Mouse (Mus musculus) heart, embryonic 14.5 days (tissue): Measurements from ENCODE around the gene Etv4. TPM values are rescaled to one million over a fixed set of nuclear protein-coding genes. Genes with fewer than 3 reads are reported as not detected.

Source experiments
- ATAC-seq: fragments of 200-750 bp; cut with Nextera tagmentation; 2 replicates; pipeline ENCODE4 v1.8.0; 2017; ENCODE audit warnings: low read depth, moderate TSS enrichment; ENCODE audit not compliant: insufficient number of reproducible peaks, insufficient read depth, low FRiP score
- H3K27ac ChIP-seq, 2 experiments: fragments of 200-500 bp in 1 of 2; fragments of 300-500 bp in 1 of 2; sonication (generic) in 1 of 2; replicated peaks in 1 of 2; 2 replicates each; pipeline ENCODE4 v1.5.1; 2012 to 2014; ENCODE audit warnings: low read depth in 2 of 2, low read length in 2 of 2, control low read depth in 1 of 2, mild to moderate bottlenecking in 1 of 2, mixed read lengths in 1 of 2; ENCODE audit not compliant: control insufficient read depth in 1 of 2, insufficient read depth in 1 of 2
- H3K27me3 ChIP-seq: fragments of 300-500 bp; sonication (generic); 2 replicates; pipeline ENCODE4 v1.6.1; 2014; ENCODE audit warnings: mild to moderate bottlenecking, low read length, control low read depth; ENCODE audit not compliant: control insufficient read depth, insufficient read depth
- H3K36me3 ChIP-seq: fragments of 300-500 bp; sonication (generic); 2 replicates; pipeline ENCODE4 v1.6.1; 2014; ENCODE audit warnings: mild to moderate bottlenecking, control low read depth, low read length, mixed read lengths; ENCODE audit not compliant: control insufficient read depth, insufficient read depth
- H3K4me1 ChIP-seq, 2 experiments: fragments of 200-500 bp in 1 of 2; fragments of 300-500 bp in 1 of 2; sonication (generic) in 1 of 2; 2 replicates each; pipeline ENCODE4 v1.6.1; 2012 to 2014; ENCODE audit warnings: low read length in 2 of 2, control low read depth in 1 of 2, mixed read lengths in 1 of 2; ENCODE audit not compliant: control insufficient read depth in 2 of 2, insufficient read depth in 2 of 2
- H3K4me2 ChIP-seq: fragments of 300-500 bp; sonication (generic); 2 replicates; pipeline ENCODE4 v1.6.1; 2014; ENCODE audit warnings: mild to moderate bottlenecking, low read length
- H3K4me3 ChIP-seq, 2 experiments: fragments of 200-500 bp in 1 of 2; fragments of 300-500 bp in 1 of 2; sonication (generic) in 1 of 2; 2 replicates each; pipeline ENCODE4 v1.5.1; 2012 to 2014; ENCODE audit warnings: low read length in 2 of 2, mild to moderate bottlenecking in 2 of 2, control low read depth in 1 of 2, low read depth in 1 of 2, moderate library complexity in 1 of 2; ENCODE audit not compliant: control insufficient read depth in 1 of 2, insufficient read depth in 1 of 2
- H3K9ac ChIP-seq: fragments of 300-500 bp; sonication (generic); 2 replicates; pipeline ENCODE4 v1.6.1; 2014; ENCODE audit warnings: mild to moderate bottlenecking, low read length
- H3K9me3 ChIP-seq: fragments of 300-500 bp; sonication (generic); 2 replicates; pipeline ENCODE4 v1.6.1; 2016; ENCODE audit warnings: low read length, control low read depth; ENCODE audit not compliant: control insufficient read depth
- WGBS: fragments of 180-500 bp; shearing (Covaris S2); extraction: QIAGEN DNeasy Blood & Tissue Kit; methylation state at CpG from one replicate; pipeline ENCODE4 v1.1.7; 2014; 5-methylcytosine and 5-hydroxymethylcytosine counted together
- polyA plus RNA-seq: library from polyadenylated mRNA; unstranded; fragments of >200 nt; fragmentation: Nextera tagmentation; extraction: Ambion mirVana; gene quantifications from 2 replicates; pipeline ENCODE4 v1.2.1, GENCODE M21; 2014

The Etv4 gene
- polyA plus RNA-seq, 1 experiment from 2014 or later, result 4.0 TPM

GRCm38 (mm10) chr11:101758431-101758830, 26.7 kb downstream of the Etv4 start:
- peaks cover 96% of the 10 kb centered on the region for H3K36me3 ChIP-seq
- H3K4me1 ChIP-seq, result no peaks in the 10 kb centered on the region
- H3K9ac ChIP-seq, result no peak overlapping the region; the same call in 1 of the 2 replicates
- H3K27me3 ChIP-seq, result no peaks in the 10 kb centered on the region
- H3K4me3 ChIP-seq, result no peak overlapping the region
- H3K27ac ChIP-seq, result no peak overlapping the region
- no peak overlapping the region for H3K4me2 ChIP-seq
- ATAC-seq, result no peak
- 63% methylated on average over 5 of the region's 5 CpGs for WGBS
- H3K9me3 ChIP-seq, result no peaks in the 10 kb centered on the region

GRCm38 (mm10) chr11:101757366-101757765, 27.8 kb downstream of the Etv4 start:
- H3K27me3 ChIP-seq, result no peaks in the 10 kb centered on the region
- H3K9me3 ChIP-seq, result no peaks in the 10 kb centered on the region
- H3K36me3 ChIP-seq, result peaks cover 97% of the 10 kb centered on the region
- no peak overlapping the region for H3K27ac ChIP-seq
- H3K4me1 ChIP-seq, result no peaks in the 10 kb centered on the region
- no peak overlapping the region for H3K9ac ChIP-seq
- WGBS, result 80% methylated on average over 8 of the region's 8 CpGs
- no peak for ATAC-seq
- H3K4me3 ChIP-seq, result no peak overlapping the region
- no peak overlapping the region for H3K4me2 ChIP-seq

- Histone ChIP-seq H3K9ac (no peak overlapping the region), H3K27ac (no peak overlapping the region), H3K36me3 (peaks cover 97% of the 10 kb centered on the region), H3K27me3 (no peaks in the 10 kb centered on the region), H3K4me1 (no peaks in the 10 kb centered on the region), H3K4me2 (no peak overlapping the region), H3K4me3 (no peak overlapping the region), H3K9me3 (no peaks in the 10 kb centered on the region)
- no peak for ATAC-seq
- 92% methylated on average over 8 of the region's 8 CpGs for WGBS
These were observed 28.6 kb downstream of the Etv4 start for GRCm38 (mm10) chr11:101756616-101757015.

GRCm38 (mm10) chr11:101733596-101733995, 51.6 kb downstream of the Etv4 start:
- Histone ChIP-seq H3K27ac (no peak overlapping the region), H3K9me3 (no peaks in the 10 kb centered on the region), H3K4me3 (peak overlapping the region; percentile 68 to 98)

GRCm38 (mm10) chr11:101732518-101733440, 52.4 kb downstream of the Etv4 start, which contains the start of gene Dhx8:
Gene Dhx8, plus strand, starts transcription at chr11:101732919.
- WGBS, result under 1% methylated on average over 51 of the region's 51 CpGs
- peak; percentile 94 for ATAC-seq

More at GRCm38 (mm10) chr11:101733596-101733995, 51.6 kb downstream of the Etv4 start:
- peak overlapping the region; percentile 68 for H3K4me2 ChIP-seq
- H3K36me3 ChIP-seq, result peaks cover 42% of the 10 kb centered on the region
- peak overlapping the region; percentile 82 for H3K9ac ChIP-seq
- H3K27me3 ChIP-seq, result no peaks in the 10 kb centered on the region
- WGBS, result 24% methylated on average over 9 of the region's 9 CpGs
- ATAC-seq, result no peak
- peaks cover 0 to 12% of the 10 kb centered on the region in 2 experiments; a peak in 3 of 4 replicates for H3K4me1 ChIP-seq

GRCm38 (mm10) chr11:101729308-101729707, 55.9 kb downstream of the Etv4 start:
- Histone ChIP-seq H3K4me3 (no peak overlapping the region), H3K36me3 (no peaks in the 10 kb centered on the region), H3K4me2 (no peak overlapping the region), H3K9me3 (no peaks in the 10 kb centered on the region), H3K9ac (no peak overlapping the region), H3K27me3 (no peaks in the 10 kb centered on the region), H3K27ac (no peak overlapping the region), H3K4me1 (peaks cover 0 to 12% of the 10 kb centered on the region in 2 experiments; a peak in 3 of 4 replicates)
- no peak for ATAC-seq
- WGBS, result 31% methylated on average over 3 of the region's 3 CpGs

More at GRCm38 (mm10) chr11:101732518-101733440, 52.4 kb downstream of the Etv4 start, which contains the start of gene Dhx8:
- H3K27me3 ChIP-seq, result no peaks in the 10 kb centered on the region
- H3K9me3 ChIP-seq, result no peaks in the 10 kb centered on the region
- peaks cover 34% of the 10 kb centered on the region for H3K36me3 ChIP-seq
- peak within 1 kb of the TSS; percentile 64 to 69; a peak in 3 of 4 replicates for H3K27ac ChIP-seq
- H3K4me3 ChIP-seq, result peak within 1 kb of the TSS; percentile 68 to 98
- peaks cover 0 to 12% of the 10 kb centered on the region in 2 experiments; a peak in 3 of 4 replicates for H3K4me1 ChIP-seq
- peak within 1 kb of the TSS; percentile 82 for H3K9ac ChIP-seq
- H3K4me2 ChIP-seq, result peak within 1 kb of the TSS; percentile 68

- 57% methylated on average over 2 of the region's 2 CpGs for WGBS
These were observed 58.4 kb downstream of the Etv4 start for GRCm38 (mm10) chr11:101726765-101727164.

More at GRCm38 (mm10) chr11:101726765-101727164, 58.4 kb downstream of the Etv4 start:
- no peaks in the 10 kb centered on the region for H3K4me1 ChIP-seq
- ATAC-seq, result no peak
- no peaks in the 10 kb centered on the region for H3K9me3 ChIP-seq
- no peak overlapping the region for H3K27ac ChIP-seq
- H3K4me2 ChIP-seq, result no peak overlapping the region
- no peaks in the 10 kb centered on the region for H3K36me3 ChIP-seq
- no peak overlapping the region for H3K4me3 ChIP-seq
- H3K9ac ChIP-seq, result no peak overlapping the region
- no peaks in the 10 kb centered on the region for H3K27me3 ChIP-seq
